Mouse (Mus musculus) thymus, adult 18-20 months (tissue): ENCODE results near the gene Tbcel.
A peak's percentile ranks its signal among the peaks of the same experiment; 100 is the strongest.

Source experiments
- DNase-seq, 2 experiments: peaks; one replicate each; pipeline ENCODE4 v3.0.0; 2022; ENCODE audit warnings: mixed read lengths in 2 of 2

Gene Tbcel

DNA sequence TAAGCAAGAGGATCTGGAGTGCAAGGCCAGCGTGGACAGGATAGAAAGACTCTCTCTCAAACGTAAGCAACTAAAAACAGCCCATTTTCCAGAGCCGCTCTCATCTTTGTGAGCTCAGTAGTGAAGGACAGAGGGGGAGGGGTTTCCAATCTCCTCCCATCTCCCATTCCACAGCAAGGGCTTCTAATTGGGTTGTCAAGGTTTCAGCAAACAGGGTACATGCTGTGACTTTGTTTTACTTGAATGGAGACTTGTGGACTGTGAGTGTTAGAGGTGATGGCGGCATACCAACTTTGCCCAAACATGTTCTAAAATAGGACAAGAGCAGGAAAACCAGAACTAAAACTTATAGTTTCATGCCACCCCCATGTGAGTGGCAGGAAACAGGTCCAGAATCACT, 68.2 kb downstream of the Tbcel start:
- DNase-seq: no peak

DNA sequence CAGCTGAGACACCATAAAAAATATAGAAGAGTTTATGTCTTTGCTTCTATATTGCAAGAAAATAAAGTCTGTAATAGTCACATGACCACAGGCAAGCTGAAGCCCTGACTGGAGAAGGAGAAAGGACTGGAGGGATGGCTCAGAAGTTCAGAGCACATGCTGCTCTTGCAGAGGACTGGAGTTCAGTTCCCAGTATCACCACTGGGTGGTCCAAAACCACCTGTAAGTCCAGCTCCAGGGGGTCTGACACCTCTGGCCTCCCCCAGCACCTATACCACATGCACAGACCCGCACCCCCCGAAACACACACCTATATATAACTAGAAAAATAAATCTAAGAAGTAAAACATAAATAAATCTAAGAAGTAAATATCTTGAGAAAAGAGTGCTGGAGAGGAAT, 75.5 kb downstream of the Tbcel start:
- DNase-seq: no peak

DNA sequence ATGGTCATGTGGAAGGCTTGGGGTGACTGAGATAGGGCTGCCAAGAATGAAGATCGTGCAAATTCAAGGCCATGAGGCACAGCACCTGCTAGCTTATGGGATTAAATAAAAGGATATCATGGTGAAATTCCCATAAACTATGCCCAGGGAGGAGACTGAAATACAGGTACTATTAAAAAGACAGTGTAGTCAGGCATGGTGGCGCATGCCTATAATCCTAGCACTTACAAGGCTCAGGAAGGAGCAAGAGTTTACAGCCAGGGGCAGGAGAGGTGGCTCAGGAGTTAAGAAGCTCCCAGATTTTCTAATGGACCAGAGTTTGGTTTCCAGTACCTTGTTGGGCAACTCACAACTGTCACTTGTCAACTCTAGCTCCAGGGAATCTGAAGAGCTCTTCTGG, 76.0 kb downstream of the Tbcel start:
- DNase-seq: no peak

DNA sequence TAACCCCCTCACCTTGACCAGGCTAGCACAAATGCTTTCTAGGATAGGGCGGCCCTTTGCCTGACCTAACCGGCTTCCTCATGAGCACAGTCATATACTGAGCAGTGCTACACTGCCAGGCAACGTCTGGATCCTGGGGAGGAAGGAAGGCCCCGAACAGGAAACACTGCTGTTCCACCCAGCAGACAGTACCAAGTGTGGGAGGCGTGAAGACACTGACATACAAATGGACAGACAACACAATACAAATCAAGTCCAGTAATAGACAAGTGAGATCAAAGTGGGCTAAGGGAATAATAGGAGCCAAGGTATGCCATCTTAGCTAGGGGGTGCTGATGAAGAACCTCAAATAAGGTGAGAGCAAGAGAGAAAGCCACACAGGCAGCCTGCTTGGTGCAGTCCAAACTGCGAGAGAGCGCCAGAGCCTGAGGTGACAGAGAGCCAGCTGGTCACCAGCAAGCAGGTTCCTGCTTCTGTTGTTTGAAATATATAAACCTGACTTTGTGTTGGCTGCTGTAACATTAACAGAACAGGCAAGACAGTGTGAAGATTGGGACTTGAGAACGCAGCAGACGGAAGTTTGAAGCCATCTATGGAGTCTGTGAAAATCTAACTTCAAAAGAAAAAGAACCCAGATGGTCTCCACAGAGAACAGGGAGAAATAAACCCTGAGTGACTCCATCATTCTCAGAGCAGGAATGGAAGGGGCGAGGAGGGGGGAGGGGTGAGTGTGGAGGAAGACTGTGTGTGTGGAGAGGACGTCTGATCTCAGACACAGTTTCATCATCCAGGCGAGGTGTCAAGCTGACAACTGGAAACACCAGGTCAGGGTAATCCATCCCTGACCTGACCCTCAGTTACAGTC, 79.3 kb downstream of the Tbcel start:
- peak; percentile 41 to 45 for DNase-seq

DNA sequence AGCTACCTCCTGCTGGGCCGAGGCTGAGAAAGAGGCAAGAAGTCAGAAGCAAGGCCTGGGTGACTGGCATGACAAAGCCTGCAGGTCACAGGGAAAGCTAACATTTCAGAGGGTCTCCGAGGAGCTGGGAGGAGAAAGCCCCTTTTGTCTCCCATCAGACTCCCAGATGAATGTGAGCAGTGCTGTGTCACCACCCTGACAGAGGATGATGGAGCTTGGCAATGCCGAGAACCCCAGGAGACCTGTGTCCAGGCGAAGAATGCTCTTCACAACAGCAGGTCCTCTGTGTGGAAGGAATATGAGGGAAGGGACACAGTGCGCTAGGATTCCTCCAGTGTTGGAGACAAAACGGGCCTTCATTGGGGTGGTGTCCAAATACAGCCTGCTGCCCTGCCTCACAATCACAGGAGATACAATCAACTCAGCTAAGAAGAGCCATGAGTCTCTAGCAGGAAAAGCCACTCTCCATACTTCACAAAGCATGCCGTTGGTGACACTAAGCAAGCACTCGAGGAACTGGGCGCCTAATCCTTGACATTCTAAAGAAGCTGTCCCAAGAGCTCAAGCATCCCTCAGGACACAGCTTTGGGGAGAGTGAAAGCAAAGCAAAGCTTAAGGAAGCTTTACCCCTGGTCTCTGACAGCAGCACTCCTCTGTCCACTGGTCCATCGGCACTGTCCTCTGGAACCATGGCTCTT, 80.8 kb downstream of the Tbcel start:
- DNase-seq: no peak

DNA sequence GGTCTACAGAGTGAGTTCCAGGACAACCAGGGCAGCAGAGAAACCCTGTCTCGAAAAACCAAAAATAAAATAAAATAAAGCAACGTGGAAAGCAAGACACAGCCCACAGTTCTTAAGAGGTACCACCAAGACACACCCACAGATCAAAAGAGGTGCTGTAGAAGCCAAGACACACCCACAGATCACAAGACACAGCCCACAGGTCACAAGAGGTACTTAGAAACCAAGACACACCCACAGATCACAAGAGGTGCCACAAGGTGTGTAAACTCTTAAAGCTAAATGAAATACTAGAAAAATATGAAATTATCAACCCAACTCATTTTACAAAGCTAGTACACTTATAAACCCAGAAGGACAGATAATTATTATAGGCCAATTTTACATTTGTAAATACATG, 84.0 kb downstream of the Tbcel start:
- DNase-seq: no peak

DNA sequence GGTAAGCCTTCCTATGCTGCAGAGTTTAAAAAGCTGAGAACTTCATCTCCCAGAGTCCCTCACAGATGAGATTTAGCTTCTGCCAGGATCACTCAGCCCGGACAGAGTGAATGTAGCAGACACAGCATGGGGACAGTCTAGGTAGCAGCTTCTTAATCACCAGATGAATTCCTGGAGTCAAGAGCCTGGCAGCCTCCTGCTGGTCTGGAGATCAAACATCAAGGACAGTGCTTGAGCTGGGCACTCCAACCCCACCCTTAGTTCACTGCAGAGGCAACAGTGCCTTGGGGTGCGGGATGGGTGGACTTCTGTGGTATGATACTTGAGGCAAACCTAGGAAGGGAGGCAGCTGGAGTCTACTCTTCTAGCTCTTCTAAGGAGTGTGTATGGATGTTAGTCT, 87.9 kb downstream of the Tbcel start:
- DNase-seq: no peak

DNA sequence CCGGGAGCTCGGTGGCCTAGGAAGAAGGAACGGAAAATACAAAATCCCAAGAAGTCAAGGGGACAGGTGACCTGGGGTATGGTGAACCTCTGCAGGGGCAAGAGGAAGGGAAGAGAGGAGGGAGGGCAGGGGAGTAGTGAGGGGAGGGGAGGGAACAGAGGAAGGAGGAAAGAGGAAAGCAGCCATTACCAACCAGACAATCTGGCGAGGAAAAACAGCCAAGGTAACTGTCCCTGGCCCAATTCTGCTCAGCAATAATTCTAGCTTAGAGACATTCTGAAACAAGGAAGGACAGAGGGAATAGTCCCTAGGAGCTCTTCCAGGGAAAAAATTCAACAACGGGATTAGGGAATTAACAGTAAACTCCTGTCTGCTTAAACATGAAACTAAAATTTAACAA, 88.8 kb downstream of the Tbcel start:
- no peak for DNase-seq

DNA sequence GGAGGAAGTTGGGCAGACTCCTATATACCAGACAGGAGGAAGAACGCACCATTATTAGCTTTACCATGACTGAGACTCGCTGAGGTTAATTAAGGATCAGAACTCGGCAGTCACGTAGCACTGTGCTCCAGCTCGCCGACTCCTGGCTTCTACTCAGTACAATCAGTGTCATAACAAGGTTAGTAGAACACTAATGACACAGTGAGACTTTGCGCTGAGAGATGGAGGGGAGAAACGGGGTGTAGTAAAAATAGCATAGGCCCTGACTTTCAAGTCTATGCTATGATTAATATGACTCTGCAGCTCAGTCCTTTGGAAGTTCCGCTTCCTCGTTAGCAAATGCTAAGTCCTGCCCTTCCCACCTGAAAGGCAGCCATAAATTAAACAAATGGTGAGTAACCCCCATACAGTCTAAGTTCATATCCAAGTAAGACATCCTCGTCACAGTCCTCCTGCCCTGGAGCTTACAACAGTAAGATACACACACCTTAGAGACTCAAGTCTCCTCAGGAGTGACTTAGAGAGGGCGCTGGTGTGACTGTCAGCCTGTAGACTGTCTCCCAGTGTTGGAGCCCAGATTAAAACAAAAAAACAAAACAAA, 90.2 kb downstream of the Tbcel start:
- DNase-seq: no peak

DNA sequence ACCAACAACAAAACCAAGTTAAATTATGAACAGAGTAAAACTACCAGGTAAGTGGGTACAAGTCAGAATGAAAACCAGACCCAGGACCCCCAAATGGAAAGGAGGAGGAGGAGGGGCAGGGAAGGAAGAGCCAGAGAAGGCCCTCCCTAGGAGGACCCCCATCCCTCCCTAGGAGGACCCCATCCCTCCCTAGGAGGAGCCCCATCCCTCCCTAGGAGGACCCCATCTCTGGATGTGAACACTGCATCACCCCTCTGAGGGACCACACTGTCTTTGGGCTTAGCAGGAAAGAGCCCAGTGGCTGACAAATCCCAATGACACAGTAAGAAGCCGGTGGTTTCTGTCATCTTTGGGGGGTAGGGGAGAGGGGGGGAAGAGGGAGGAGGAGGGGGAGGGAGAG, 92.4 kb downstream of the Tbcel start:
- DNase-seq: no peak

DNA sequence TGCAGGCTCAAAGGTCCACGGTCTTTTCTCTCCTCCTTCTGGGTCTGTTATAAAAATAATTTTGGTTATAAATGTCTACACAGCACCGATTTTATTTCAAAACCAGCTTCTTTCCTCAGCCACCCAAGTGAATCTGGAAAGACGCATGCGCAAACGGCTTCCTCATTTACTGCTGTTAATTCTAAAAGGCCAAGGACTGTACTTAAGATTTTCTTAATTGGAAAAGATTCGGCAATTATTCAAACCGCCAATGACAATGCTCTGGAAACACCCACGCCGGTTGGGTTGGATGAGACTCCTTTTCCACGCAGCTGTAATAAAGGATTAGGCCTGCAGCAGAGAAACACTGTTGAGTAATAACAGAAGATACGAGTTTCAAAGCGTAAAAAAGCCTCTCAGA, 94.3 kb downstream of the Tbcel start:
- no peak for DNase-seq

DNA sequence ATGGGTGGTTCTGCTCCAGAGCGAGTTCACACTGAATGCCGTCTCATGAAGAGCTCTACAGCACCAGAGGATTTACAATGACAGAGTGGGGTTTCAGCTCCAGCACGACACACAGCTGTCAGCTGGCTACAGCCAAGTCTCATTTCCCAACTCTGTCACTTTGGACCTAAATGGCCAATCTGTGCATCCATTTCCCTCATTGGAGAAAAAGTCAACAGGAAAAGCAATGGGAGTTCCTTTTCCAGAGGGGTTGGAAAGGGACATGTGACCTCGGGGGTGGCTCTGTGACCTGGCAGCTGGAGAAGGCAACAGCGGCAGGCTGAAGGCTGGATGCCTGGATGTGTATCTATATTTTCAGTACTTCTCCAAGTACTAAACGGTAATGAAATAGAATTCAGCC, 96.3 kb downstream of the Tbcel start:
- no peak for DNase-seq

DNA sequence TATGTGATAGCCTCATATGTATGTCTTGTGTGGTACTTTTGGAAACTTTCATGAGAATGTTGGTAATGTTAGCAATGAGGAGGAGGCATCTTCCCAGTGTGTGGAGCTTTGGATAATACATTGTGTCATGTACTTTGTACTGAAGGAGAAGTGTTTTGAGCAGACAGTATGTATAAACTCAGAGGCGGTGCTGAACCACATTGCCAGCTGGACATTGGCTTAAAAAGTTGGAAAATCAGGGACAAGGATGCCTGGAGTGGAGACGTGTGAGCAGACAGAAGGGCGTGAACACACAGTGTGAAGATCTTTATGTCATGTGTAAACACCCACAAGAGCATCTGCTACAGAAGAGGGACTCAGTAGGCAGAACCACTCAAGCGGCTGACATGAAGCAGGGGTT, 101.9 kb downstream of the Tbcel start:
- DNase-seq: no peak

DNA sequence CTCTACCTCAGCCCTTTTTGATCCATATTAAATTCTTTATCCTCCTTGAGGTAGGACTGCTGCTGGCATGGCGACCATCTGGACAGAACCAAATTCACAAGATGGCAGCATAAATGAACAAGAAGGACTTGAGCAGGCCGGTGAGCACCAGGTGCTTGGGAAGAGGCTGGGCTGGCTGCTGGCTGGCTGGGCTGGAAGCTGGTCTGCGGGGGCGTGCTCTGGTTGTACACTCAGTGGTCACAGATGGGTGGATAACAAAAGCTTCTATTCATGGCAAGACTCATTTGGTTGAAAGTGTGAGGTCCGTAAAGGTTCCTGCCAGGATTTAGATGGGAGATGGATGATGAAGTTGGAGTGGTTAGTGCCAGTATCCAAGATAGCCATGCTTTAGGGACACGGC, 106.1 kb downstream of the Tbcel start:
- no peak for DNase-seq

DNA sequence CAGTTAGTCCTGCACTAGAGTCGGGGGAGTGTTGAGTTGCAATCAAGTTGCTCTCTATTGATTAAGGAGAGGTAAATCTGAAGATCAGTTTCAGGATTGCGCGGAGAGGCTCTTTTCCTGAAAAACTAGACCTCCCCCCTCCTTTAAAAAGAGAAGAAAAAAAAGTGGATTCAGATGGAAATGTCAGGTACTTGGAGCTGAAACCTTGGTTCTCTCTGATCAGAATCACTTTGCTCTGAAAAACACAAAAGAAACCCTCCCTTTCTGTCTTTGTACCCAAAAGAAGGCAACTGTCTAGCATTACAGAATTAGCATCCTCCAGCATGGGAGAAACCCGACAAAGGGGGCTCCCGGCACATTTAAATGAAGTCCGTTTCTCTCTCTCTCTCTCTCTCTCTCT, 107.8 kb downstream of the Tbcel start, which contains the start of gene Tecta:
Tecta (minus strand) TSS at position 101 of the 400 bp plus-strand sequence.
- no peak for DNase-seq

DNA sequence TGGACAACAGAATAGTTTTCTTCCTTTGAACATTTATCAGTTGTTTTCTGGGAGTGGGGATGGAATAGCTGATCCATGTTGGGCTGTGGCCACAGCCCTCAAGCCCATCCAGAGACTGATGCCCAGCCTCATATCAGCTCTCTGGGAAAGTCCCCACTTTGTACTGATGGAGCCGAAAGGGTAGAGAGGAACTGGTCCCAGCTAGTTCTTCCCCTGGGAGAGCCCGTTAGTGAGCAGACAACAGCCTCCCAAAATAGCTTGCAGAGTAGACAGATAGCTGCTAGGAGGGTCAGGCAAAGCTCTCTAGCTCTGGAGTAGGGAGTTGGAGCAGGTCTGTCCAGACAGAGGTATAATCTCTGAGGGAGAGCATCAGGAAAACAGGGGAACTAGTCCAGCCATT, 111.5 kb downstream of the Tbcel start:
- DNase-seq: no peak

DNA sequence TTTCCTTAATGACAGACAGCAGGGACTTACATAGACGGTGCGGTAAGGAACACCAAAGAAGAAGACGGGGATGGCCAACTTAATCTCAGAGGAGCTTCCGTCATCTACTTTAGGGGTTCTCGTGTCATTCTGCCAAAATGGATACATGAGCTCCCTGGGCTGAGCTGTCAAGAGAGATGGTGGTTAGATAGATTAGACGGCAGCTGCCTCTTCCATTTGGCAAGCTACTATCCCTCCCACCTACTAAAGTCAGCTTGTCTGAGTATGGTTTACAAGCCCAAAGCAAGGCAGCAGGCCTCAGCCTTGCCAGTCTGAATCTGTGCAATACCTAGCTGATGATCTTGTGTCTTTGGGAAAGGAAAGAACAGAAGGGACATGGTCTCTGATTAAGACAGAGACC, 112.7 kb downstream of the Tbcel start:
- DNase-seq: no peak

DNA sequence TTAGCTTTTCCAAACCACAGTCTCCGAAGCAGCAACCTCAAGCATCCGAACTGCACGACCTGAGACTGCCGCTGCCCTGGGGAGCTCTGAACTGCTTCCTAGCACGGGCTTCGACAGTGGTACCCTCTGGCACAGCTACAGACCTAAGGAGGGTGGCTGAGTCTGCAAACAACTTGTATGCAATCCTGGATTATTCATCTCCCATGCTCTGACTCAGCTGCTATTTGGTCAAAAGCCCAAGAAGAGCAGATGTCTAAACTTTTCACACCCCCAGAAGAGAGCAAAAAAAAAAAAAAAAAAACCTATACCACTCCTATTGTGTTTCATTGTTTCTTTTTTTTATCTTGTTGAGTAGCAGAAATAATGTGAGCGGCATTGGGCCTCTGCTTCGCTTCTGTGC, 113.3 kb downstream of the Tbcel start:
- no peak for DNase-seq

DNA sequence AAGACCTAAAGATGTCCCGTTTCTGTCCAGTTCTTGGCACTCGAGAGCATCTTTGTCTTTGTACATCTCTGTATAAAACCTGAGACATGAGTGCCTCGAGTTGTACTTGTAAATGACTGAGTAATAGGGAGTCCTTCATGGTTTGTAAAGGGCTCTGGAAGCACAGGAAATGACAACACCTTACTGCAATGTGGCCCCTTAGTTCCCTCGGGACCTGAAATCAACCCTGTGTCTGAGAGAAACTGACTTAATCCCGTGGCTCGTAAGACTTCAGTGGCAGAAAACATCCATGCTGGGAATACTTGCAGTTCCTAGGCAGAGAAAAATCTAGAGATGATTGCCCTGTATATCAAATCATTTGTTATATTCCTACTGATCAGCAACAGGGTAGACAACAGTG, 114.7 kb downstream of the Tbcel start:
- DNase-seq: no peak

DNA sequence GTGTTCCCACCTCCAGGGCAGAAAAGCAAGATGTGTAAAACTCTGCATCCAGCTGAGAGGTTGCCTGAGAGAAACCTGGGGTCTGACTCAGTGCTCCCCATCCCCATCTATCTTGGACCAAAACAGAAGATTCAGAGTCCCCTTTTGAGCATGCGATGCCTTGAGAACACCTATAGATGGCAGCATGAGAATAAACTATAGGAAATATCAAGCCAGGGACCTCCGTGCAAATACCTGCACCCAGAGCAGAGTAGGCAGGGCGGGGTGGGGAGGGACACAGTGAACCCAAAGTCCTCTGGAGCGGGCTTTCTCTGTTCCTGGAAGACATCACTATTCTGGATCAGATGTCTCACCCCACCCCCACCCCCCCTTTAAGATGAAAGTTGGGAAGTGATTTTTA, 119.1 kb downstream of the Tbcel start:
- no peak for DNase-seq

DNA sequence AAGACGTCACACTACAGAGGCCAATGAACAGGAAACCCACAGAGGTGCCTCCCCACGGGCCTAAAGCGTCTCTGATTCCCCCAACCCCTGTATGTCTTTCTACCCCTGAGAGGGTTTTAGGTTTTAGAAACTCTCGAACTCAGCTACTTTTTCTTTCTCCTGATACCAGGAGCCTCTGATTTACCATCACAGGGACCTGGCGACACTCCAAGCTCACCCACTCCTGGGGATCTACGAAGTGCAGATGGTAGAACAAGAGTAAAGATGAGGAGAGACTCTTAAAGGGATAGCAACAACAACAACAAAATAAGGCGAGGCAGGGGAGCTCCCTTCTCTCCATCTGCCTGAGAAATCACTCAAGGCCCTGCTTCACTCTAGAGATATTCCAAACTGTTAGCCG, 120.6 kb downstream of the Tbcel start:
- no peak for DNase-seq

DNA sequence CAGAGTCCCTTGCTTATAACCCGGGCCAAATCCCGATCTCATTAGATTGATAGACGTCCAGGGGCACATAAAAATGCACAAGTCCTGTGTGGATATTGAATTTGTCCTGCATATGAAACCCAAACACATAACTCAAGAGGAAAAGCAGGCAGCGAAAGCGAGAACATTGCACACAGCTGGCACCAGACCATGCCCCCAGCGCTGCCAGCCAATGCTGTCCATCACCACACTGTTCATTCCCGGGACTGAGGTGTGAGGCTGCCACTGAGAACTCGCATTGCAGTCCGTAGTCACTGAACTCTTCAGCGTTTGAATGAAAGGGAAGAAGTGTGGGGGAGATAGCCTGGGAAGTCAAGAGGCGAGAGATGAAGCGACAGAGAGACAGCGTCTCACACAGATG, 122.0 kb downstream of the Tbcel start:
- no peak for DNase-seq

DNA sequence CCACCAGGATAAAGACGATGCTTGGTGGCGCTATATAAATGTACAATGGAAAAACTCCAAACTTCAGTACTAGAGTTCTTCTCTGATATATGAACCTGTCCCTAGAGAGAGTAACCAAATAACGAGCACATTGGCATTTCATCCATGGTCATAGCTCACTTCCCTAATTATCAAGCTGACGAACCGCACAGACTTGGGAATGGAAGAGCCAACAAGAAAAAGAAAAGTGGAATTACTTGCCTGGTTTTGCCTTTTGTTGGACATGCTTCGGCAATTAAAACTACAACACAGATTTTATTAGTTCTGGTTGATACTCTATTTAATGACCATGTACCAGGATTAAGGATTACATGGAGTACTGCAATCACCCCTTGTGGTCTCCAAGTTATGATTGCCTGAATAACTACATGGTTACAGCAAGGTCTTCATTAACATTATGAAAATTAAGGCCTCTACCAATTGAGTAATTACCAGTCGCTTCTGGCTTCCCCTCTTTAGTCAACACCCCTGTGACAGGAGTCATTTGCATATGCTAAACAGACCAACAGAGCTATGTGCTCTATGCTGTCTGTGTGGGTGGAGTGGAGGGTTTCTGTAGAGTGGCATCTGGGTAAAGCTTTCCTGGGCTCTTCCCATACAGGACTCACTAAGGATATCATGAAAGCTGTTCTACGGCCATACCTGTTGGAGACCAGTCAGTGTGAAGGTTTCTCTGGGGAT, 124.8 kb downstream of the Tbcel start:
- DNase-seq: no peak
